Mouse (Mus musculus): Measurements from ENCODE around the gene Lamb3. TPM values are rescaled to one million over a fixed set of nuclear protein-coding genes. Genes with fewer than 3 reads are reported as not detected.

Gene Lamb3
- 1 to 10 TPM; 2.1 to 3.2 TPM for total RNA-seq (2021)
- long read RNA-seq, experiment 1, partial matches to known transcripts = 1 of 8 reads
- long read RNA-seq, experiment 1, other reads (novel, unspliced or antisense) = 6 of 8 reads
- long read RNA-seq, experiment 2, partial matches to known transcripts = 0 of 1 reads
- long read RNA-seq, experiment 2, other reads (novel, unspliced or antisense) = 0 of 1 reads

DNA sequence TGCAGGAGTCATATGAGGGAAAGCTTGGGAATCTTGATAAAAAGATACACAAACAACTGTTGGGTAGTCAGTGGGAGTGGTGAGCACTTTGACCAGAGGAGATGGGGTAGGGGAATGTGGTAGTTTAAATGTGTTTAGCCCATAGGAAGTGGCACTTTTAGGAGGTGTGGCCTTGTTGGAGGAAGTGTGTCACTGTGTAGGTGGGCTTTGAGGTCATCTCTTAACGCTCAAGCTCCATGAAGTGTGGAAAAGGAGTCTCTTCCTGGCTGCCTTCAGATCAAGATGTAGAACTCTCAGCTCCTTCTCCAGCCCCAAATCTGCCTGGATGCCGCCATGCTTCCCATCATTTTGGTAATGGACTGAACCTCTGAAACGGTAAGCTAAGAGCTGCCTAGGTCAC is at the start of gene Lamb3:
Lamb3 (plus strand) TSS at position 197 of the 400 bp plus-strand sequence.
- no peak for DNase-seq

DNA sequence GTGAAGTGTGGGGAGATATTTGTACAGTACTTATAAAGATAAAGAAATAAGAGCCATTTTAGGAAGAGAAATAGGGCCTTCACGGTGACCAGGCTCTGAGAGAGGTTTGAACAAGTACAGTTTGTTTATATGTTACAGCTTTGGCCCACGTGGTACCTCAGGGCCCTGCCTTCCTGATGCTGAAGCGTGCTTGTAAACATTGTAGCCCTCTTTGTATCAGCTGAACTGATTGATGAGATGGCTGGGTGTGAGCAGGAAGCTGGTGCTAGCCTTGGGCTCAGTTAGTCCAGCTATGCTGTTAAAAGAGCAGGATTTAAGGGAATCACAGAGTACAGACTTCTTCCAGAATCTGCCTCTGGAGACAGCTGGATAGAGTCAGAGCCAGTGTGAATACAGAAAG is 48.3 kb upstream of the Lamb3 start:
- no peak for DNase-seq

DNA sequence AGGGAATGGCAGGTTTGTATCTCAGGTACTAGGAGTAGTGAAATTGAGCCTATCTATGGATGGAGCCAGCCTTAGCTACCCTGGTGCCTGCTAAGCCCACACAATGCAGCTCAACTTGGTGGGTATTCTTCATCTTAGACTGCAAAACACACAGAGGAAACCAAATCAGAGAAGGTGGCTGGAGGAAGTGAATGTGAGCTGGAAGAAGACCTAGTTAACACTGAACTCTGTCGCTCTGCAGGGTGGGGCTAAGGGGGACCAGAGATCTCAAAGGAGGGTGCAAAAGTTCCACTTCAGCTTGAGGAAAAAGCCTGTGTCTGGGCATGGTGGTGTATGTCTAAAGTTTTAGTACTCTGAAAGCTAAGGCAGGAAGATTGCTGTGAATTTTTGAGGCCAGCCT is 47.9 kb upstream of the Lamb3 start:
- DNase-seq = no peak

DNA sequence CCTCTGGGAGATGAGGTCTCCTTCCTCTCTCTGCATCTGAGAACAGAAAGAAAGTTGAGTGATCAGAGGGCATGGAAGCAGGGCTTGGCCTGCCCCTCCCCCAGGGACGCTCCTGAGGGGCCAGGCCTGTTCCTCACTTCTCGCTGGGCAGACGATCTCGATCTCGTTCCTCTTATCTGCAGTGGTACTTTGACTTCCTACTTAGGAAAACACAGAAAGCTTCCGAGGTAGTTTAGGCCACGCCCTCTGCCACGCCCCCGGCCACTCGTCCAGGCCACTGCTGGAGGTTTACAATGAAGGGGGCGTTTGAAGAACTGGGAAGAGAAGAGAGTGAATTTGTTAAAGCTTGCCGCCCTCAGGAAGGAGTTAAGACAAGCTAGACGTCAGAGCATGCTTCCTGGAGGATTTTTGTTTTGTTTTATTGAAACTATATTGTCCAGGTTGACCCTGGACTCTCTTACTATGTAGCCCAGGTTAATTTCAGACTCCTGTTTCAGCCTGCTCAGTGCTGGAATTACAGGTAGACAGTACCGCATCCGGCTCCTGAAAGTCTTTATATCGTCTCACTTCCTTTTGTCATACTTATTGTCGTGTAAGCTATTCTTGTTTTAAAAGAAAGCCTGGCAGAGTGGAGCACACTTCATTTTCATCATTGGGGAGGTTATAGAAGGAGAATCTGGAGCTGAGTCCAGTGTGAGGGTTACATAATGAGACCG is 47.0 kb upstream of the Lamb3 start:
- DNase-seq = peak; percentile 72

DNA sequence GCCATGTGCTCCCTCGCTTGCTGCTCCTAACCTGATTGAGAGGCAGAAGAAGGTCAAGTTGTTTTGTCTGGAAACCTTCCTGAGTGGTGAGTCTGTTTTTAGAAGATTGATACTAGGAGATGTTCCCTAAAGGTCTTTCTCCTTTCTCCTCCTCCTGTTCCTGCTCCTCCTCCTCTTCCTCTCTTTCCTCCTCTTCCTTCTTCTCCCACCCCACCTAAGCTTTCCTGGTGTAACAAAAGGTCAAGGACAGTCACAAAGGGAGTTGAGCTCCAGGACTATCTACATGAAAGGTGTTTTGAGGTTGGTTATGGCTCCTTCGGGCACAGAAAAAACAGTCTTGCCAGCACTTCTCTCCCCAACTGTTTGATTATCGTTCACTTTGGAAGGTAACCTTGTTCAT is 39.8 kb upstream of the Lamb3 start, which contains the start of gene A130010J15Rik:
A130010J15Rik (plus strand) TSS at position 301 of the 400 bp plus-strand sequence.
- DNase-seq = no peak

DNA sequence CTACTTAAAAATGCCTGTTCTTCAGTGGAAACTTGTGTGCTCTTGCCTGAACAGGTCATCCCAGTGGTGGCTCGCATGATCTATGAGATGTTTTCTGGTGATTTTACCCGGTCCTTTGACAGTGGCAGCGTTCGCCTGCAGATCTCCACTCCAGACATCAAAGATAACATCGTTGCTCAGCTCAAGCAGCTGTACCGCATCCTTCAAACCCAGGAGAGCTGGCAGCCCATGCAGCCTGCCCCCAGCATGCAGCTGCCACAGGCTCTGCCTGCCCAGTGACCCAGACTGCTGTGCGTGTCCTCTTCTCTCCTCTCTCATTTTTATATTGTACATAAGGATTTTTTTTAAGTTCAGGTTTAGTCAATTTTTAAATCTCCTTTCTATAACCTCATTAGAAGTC is 38.3 kb upstream of the Lamb3 start:
- no peak for DNase-seq

DNA sequence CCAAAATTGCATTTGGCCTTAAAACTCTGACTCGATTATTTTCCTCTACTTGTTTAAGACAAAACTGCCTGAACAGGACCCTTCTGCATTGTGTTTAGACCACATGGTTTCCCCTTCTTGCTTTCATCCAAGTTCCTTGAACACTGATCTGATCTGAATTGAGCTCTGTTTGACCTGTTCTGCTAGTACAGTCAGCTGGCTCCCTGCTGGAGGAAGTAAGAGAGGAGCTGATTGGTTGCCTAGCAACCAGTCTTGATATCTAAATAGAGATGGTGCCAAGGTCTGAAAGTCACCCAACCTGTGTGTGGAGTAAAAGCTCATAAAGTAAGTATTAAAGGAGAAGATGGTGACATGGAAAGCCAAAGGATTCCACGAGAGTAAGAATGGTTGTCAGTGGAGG is 37.6 kb upstream of the Lamb3 start:
- DNase-seq = no peak

DNA sequence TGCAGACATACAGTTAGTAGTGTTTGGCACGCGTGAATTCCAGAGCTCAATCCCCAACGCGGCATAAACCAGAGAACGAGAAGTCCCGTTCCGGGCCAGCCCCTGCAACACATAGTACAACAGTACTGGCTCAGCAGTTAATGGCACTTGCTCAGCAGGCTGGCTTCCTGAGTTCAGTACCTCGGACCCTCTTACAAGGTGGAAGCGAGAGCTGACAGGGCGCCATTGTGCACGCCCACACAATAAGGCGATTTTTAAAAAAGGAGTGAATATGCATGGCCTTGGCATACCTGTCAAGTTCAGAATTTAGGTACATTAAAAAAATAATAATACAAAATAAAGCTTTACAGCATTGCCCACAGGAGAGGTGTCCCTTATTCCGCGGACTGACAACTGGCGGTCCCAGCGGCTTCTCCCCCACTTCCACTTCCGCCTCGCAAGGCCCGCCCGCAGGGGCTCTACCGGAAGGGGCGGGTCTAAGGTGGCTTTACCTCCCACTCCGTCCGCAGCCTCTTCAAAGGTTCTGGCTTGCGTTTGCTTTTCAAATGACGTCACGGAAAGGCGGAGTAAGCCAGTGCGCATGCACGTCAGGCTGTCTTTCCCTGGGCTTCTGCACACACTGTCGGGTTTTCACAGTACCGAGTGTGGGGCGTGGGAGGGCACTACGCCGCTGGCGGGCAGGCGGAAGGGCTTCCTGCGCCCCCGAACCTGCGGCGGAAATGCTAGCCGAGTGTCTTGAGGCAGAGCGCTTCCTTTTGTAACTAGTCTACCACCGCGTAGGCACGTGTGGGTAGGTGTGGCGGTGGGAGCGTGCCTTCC is 34.3 kb upstream of the Lamb3 start:
- peak; percentile 96 for DNase-seq

DNA sequence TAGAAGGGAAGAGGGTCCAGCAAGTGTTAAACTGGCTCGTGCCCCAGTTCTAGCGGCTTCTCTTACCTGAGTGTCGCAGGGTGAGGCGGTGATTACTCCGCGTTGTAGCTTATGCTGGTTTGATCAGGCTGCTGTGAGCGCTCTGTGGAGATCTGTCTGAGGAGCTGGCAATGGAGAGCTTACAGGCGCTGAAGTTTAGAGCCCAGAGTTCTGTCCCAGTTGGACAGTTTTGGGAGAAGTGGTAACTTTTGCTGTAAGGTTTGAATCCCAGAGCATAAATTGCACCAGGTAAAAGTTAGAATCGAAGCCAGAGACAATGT is 33.7 kb upstream of the Lamb3 start:
- DNase-seq = no peak

DNA sequence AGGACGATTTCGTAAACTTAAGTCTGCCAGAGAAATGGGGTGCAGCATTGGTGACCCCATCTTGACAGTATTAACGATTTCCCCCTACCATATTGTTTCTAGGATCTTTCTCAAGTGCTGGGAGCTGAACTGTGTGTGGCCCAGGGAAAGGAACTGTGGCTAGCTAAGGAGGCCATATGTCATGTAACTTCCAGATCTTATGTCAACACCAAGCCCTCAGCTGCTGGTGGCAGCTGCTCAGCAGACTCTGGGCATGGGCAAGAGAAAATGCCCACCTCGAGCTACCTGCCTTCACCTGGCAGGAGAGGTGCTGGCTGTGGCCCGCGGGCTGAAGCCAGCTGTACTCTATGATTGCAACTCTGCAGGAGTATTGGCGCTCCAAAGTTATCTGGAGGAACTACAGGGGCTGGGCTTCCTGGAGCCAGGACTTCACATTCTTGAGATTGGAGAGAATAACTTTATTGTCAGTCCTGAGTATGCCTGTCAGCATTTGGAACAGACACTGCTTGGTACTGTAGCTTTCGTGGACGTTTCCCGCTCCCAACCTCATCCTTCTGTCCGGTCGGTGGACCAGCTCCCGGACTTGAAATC is 33.3 kb upstream of the Lamb3 start:
- no peak for DNase-seq

DNA sequence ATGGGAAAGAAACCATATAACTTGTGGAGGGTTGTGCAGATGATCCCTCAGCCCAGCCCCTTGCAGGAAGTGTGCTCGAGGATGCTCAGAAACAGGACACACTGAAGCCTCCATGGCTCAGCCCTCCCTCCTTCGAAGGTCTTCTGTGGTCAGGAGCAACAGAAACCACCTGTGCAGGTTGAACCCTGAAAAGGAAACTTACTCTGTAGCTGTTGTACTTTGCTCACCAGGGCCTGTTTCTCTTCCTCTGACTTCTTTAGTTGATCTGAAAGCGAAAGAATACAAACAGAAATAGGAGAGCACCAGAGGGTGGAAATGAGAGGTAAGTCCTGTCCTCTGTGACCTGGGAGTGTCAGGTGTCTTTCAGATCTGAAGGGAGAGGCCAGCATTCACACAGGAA is 26.4 kb upstream of the Lamb3 start:
- DNase-seq = no peak

DNA sequence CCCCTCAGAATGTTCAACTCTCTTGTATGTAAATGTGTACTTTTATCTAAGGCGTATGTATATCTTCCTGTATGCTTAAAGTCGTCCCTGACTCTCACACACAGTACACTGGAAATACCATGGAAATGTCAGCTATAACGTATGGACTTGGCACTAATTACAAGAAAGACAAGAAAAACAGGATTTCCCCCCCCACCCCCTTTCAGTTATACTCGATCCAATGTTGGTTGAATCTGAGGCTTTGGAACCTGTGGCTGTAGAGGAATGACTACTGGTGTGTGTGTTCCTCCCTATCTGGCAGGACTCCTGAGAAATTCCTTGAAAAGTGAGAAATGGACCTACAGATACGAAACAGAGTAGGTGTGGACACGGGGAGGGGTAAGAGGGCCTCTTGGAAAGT is 19.2 kb upstream of the Lamb3 start:
- DNase-seq = no peak

DNA sequence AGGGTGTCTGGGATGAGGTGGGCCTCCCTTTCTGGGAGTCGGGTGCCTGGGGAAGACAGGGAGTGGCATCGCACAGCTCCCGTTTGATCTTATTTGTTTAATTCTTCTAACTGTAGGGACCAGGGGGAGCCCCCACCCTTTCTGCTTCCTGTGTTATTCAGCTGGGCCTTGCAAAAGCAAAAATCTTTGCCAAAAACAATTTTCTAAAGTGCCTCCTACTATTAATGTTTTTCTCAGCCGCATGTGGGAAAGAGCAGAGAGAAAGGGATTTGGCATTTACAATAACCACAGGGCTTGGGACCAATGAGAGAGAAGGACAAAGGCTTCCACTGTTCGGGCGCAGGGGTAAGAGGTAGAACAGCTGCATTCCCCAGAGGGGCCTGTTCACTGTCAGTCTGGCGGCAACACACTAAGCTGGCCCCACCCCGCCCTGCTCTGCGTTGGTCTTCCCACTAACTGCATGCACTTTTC is 18.3 kb upstream of the Lamb3 start:
- peak; percentile 43 for DNase-seq

DNA sequence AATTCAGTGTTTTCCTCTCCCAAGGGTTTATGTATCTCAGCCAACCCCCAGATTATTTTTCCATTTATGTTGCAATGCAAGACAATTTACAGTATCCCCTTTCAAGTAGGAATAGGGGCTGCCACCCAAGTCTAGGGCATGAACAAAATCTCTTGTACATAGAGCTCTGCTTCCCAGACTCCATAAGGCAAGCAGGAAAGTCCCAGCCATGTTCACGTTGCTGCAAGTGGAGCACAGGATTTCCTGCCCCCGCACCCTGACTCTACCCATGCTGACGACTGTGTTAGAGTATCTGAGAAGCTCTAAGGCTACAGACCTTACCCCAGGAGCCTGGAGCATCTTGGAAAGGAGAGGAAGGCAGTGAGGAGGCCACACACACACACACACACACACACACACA is 17.7 kb upstream of the Lamb3 start:
- no peak for DNase-seq

DNA sequence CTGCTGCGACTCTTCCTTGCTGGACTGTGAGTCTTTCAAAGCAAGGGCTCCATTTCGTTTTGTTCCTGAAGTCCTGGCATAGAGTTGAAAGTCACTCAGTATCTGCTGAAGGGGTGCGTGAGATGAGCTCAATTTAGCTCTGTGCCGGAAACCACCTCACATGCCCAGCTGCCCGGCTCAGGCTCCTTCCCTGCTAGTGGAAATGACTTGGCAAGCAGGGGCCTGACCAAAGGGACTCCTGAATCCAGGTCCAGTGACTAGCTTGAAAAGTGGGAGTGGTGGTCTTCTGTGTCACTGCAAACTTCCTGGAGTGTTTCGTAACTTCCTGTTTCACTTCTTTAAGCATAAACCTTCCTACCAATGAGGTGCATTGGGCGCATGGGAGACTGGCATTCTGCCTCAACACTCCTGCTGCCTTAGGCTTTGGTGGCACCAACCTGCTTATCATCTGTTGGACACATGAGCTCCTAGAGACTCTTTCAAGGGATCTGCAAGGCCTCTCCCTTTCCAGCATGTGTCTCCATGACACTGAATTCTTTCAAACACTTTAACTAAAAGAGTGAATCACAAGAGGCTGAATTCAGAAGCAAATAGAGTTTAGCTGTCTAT is 15.7 kb upstream of the Lamb3 start:
- DNase-seq = no peak

DNA sequence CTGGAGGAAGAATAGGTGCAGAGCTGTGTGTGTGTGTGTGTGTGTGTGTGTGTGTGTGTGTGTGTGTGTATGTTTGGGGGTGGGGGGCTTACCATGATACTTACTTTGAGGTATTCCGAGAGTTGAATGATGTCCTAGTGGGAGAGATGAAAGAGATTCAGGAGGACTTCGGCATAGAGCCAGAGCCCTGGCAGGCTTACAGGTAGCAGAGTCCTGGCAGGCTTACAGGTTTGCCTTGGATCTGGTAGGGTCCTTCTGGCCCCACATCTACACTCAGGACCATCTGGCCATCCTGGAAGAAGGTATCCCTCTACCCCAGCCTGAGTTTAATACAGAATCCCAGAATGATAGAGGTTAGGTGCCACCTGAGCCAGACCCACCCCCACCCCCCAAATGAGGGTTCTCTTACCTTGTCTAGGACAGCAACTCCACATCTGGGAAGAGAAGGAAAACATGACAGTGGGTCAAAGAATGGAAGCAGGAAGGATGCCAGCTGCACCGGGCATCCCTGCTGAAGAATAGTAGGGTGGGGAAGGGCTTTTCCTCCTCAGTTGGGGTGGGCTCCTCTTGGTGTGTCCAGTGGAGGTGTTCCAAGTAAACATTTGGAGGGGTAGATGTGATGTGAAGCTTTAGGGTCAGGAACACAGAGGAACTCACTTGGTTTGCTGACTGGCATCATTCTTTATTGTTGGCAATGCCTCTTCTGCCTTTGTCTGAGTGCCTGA is 12.9 kb upstream of the Lamb3 start:
- DNase-seq = no peak

DNA sequence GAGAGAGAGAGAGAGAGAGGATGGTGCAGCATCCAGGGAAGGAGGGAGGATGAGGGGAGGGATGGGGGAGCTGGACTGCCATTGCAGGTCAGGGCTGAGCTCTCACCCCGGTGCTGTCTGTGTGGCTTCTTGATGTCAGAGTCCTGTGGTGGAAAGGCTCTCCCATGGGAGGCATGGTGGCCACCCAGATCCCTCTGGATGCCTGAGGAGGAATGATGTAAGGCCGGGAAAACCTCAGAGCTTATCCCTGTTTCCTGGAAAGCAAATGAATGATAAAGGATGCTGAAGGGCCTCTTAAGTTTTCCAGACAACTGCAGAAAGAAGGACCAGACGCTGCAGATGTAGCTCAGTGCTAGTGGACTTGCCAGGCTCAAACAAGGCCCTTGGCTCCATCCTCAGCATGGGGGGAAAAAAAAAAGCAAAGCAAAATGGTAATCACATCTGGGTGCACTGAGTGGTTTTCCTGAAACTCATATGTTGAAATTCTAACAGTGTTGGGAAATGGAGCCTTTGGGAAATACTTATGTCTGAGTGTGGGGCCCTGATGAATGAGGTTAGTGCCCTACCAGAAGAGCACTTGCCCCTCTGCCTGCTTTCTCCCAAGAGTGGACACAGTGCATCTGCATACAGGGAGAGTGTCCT is 12.2 kb upstream of the Lamb3 start:
- no peak for DNase-seq

DNA sequence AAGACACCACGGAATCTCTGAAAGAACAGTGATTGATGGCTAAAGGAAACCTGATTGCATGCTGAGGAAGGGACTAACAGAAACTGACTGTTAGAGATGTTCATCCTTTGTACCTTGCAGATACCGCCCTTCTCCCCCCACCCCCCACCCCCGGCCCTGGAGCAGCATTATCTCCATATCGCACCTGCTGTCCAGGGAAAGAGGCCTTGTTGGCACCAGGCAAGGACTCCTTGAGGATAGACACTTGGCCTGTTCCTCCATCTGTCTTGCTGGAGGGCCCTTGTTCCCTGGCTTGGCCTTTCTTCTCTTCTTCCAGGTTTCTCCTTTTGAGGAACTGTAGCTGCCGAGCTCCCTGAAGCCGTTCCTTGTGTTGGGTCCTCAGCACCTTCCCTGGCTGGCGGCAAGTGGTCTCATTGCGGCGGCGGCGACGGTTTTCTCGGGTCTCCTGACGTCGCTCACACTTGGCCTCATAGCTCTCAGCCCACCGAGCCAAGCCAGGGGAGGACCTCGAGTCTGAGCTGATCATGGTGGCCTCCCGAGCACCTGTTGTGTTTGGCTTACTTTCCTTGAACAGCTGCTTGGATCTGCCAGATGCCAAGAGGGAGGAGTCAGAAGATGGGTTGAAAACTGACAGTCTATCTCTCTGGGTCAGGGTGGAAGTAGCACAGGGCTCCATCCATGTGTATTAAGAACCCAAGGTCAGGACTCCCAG is 9.8 kb upstream of the Lamb3 start:
- no peak for DNase-seq

DNA sequence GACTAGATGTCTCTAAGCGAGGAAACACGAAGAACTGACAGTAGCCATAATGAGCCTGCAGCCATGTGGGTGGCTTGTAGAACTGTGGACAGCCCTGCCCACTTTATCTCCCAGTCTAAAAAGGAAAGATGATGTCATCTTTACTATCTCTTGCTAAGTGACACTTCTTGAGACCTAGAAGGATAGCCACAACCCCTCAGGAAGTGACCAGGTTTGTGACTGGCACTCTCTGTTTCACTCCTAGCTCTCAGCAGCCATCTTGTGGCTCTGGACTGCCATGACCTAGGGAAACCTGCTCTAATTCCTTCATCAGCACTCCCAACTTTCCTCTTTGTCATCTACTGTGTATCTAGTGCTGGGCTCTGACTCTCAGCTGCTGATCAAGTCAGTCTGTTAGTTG is 9.2 kb upstream of the Lamb3 start:
- DNase-seq = no peak

DNA sequence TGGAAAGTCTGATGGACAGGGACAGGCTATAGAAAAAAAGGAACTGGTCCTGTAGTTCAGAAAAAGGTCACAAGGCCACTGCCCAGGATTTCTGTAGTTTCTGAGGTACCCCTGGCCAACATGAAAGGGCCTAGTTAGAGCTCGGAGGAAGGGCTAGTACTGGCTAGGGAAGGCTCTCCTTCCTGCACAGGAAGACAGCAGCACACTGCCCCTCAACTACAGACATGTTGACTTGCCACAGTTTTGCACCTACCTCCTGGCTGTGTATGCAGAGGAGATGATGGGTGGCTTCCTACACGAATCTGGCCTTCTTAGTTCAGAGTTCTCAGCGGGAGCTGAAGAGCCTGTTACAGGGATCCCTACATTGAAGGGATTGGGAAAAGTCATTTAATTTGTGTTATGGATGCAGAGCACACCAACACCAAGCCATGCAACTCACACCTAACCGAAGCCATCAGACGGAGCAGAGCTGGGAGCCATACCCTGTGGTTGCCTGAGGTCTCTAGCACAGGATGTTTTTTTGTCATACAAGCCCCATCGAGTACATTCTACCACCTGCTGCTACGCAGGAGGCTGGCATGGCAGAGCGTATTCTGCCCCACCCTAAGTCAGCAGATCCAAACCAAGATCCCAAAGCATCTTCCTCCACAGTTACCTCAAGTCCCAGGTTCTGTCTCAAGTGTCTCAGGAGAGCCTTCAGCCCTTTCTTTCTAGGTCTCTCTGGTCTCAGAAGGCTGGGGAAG is 6.7 kb upstream of the Lamb3 start:
- DNase-seq = no peak
